Comparison of ENCODE assay signal across 21 mouse cellular contexts in the genomic region with DNA sequence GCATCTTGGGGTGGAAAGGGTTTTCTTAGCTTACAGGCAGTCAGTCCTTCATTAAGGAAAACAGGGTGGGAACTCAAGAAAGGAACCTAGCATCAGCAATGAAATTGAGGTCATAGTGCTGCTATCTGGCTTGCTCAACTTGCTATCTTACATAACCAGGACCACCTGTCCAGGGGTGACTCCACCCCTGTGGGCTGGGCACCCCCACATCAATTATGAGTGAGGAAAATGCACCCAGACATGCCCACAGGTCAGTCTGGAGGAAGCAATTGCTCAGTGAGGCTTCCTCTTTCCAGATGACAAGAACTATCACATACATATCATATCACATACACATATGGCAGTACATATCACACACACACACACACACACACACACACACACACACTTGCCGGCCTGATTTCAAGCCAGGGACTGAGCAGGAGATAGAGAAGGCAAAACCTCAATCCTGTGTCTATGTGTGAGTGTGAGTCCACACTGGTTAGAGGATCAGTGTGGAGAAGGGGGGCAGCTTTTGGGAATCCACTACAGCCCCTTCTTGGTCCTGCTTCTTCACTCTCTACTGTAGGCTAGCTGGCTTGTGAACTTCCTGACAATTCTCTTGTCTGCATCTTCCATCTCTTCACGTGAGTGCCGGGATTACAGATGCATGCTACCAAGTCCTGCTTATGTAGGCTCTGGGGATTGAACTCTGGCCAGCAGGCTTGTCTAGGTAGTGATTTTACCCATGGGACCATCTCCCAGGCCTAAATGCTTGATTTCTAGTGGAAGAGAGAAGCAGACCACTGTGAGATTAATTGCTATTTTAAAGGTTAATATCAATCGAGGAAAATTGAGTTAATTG.
DNase-seq lines count a peak whose midpoint lies in the region; ATAC-seq lines count a peak whose summit lies in the region.
"Had no signal": no experiment of that assay in that cellular context is flagged by ENCODE, and none has a peak within 500 bp of the region (broad histone marks: within the 10 kb centered on the region; RNA-seq: fewer than 3 reads in every experiment).

No protein-coding gene starts in this region.

- ATAC-seq in erythroblast, adult 5-6 weeks (replicated peaks; ENCODE audit: low FRiP score, poor library complexity, severe bottlenecking): peak; percentile 78
- ATAC-seq in liver, embryonic 12.5 days: peak; percentile 93
- peak; percentile 80 for ATAC-seq in megakaryocyte progenitor cell, adult 5-6 weeks (replicated peaks; ENCODE audit: poor library complexity)

- peaks cover 11% of the 10 kb centered on the region; the same call in 1 of the 2 replicates for H3K27me3 ChIP-seq in liver, embryonic 12.5 days (replicated peaks)
- H3K27me3 ChIP-seq: embryonic facial prominence, embryonic 12.5 days; hindbrain, embryonic 12.5 days had no signal

- peak; percentile 20 to 49 for DNase-seq in spleen, postnatal 10 days (ENCODE audit: low spot score in 2 of 2)
- DNase-seq in spleen, adult 12 weeks (ENCODE audit: low spot score): no peak
- DNase-seq in cerebellum, adult 18-20 months: no peak
- no peak for DNase-seq in thymus, postnatal 25 days
- DNase-seq in layer of hippocampus, adult 11-12 months (ENCODE audit: low spot score): no peak
- DNase-seq: B cell, adult 2 months; cerebellum, adult 9-11 months; gastrocnemius, adult 2 months; kidney, adult 9 months; kidney, postnatal 36 days; layer of hippocampus, adult 9-11 months; lung, embryonic 14.5 days; lung, postnatal 36 days; right cerebral cortex, postnatal 4 days; thymus, adult 18-20 months had no signal

- peak overlapping the region; percentile 46 for H3K4me2 ChIP-seq in liver, embryonic 12.5 days
- H3K4me2 ChIP-seq: embryonic facial prominence, embryonic 12.5 days; hindbrain, embryonic 12.5 days; lung, embryonic 14.5 days; midbrain, embryonic 11.5 days had no signal

- H3K36me3 ChIP-seq in liver, embryonic 12.5 days: no peaks in the 10 kb centered on the region
- H3K36me3 ChIP-seq: embryonic facial prominence, embryonic 12.5 days; hindbrain, embryonic 12.5 days had no signal

- peak overlapping the region; percentile 49 for H3K9ac ChIP-seq in liver, embryonic 12.5 days
- H3K9ac ChIP-seq: embryonic facial prominence, embryonic 12.5 days; hindbrain, embryonic 12.5 days; lung, embryonic 14.5 days had no signal

- H3K4me3 ChIP-seq in liver, embryonic 12.5 days: no peak overlapping the region
- H3K4me3 ChIP-seq: embryonic facial prominence, embryonic 12.5 days; gastrocnemius, adult 2 months; hindbrain, embryonic 12.5 days had no signal

- WGBS in liver, embryonic 12.5 days (ENCODE audit: insufficient replicate concordance): 44% methylated on average over 4 of the region's 4 CpGs

- H3K27ac ChIP-seq in liver, embryonic 12.5 days: peak overlapping the region; percentile 79
- H3K27ac ChIP-seq: embryonic facial prominence, embryonic 12.5 days; gastrocnemius, adult 2 months; hindbrain, embryonic 12.5 days had no signal

- peaks cover 47% of the 10 kb centered on the region for H3K4me1 ChIP-seq in liver, embryonic 12.5 days

- H3K9me3 ChIP-seq in liver, embryonic 12.5 days (replicated peaks): no peaks in the 10 kb centered on the region
- H3K9me3 ChIP-seq: embryonic facial prominence, embryonic 12.5 days; hindbrain, embryonic 12.5 days had no signal

Comparison
In these comparisons a context has a peak if more than half of its experiments do, and no peak if none do; other contexts are left out.
1. DNase-seq: peak in spleen, postnatal 10 days (2 of 2); none in spleen, adult 12 weeks (single experiment), cerebellum, adult 18-20 months (0 of 2), thymus, postnatal 25 days (single experiment) and layer of hippocampus, adult 11-12 months (single experiment).
2. Peak in every context shown above with its lines, with median percentiles within 50 percentile points of each other: ATAC-seq.